Mouse (Mus musculus): ENCODE results near the gene Il4i1.

Il4i1 gene

GRCm38 (mm10) chr7:44849416-44850111, 33.4 kb downstream of the Il4i1 start:
- DNase-seq (ENCODE audit: low spot score) = peak; percentile 90

GRCm38 (mm10) chr7:44850146-44850545, 34.0 kb downstream of the Il4i1 start:
- peak; percentile 81 for DNase-seq (ENCODE audit: low spot score)

DNA sequence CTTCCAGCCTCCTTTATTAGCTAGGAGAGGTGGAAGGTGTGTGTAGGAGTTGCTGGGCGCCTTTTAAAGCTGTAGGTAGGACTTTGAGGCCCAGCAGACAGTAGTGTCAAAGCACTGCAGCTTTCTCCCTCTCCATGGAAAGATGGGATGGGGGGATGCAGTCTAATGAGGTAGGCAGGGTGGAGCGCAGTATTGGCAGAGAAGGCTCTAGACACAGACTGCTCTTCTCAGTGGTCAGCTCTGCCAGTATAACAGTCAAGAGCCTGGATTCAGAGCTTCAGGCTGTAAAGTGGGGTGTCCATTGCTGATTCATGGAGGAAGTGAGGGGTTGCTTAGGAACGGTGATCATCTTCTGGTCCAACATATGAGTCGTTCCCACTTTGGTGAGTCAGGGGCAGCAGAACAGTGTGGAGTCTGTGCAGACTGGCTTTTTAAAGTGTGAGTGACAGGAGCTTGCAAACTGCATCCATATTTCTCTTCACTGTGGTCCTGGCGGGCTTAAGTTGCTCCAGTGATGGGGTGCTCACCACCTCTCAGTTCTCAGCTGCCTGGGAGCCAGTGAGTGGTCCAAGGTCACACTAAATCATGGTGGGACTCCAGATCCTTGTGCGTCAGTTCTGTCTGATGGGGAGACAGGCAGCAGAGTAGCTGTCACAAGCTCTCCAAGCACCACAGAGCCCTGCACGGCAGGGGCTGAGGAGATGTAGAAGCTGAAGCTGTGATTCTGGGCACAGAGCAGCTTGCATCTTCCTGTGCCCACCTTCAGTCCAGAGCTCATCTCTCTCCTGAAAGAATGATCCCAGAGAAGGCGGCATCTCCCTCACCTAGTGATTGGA, 34.8 kb downstream of the Il4i1 start:
- DNase-seq (ENCODE audit: low spot score) = no peak

DNA sequence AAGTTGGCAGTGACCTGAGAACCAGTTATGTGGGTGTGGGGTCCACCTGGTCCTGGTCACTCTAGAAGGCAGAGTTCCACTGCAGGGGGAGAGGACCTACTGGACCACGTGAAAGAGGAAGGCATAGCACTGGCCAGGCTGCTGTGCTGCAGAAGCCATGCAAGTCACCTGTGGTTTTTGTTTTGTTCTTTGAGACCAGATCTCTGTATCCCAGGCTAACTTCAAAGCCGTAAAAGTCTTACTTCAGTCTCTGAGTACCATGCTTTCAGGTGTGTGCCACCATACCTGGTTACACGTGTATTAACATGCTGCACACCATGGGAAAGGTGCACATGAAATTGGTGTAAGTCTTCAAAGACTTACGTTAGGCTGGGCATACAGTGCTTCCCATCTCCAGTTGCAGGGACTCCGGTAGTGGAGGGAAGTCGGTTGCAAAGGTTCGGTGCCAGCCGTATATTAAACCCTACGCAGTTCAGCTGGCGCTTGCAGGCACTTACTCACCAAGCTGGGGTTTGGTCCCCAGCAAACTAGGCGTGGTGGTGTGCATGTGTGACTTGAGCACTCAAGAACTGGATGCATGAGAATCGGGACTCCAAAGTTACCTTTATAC, 35.5 kb downstream of the Il4i1 start:
- DNase-seq (ENCODE audit: low spot score) = no peak

DNA sequence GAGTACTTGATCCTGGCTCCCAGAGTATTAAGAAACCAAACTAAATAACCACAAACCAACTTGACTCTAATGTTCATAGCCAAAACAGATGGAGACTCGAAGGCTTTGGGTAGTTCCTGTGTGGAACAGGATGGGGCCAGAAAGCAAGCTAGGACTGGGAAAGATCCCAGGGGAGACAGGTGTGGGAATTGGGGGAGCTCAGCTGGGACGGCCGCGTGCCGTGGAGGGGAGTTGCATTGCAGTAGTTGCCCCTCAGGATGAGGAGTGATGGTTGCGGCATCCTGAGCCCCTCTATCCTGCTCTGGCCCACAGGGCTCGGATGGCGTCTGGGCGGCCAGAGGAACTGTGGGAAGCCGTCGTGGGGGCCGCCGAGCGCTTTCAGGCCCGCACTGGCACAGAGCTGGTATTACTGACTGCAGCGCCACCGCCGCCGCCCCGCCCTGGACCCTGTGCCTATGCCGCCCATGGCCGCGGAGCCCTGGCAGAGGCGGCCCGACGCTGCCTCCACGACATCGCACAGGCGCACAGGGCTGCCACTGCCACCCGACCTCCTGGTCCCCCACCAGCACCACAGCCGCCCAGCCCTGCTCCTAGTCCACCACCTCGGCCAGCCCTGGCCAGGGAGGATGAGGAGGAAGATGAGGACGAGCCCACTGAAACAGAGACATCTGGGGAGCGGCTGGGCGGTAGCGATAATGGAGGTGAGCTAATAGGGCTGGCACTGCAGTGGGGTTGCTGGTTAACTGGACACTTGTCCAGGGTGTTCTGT, 36.3 kb downstream of the Il4i1 start:
- no peak for DNase-seq (ENCODE audit: low spot score)

- DNase-seq (ENCODE audit: low spot score) = no peak
Observed at GRCm38 (mm10) chr7:44853065-44853464, 36.9 kb downstream of the Il4i1 start.

- DNase-seq (ENCODE audit: low spot score) = no peak
Observed at GRCm38 (mm10) chr7:44853596-44854355, 37.6 kb downstream of the Il4i1 start.

DNA sequence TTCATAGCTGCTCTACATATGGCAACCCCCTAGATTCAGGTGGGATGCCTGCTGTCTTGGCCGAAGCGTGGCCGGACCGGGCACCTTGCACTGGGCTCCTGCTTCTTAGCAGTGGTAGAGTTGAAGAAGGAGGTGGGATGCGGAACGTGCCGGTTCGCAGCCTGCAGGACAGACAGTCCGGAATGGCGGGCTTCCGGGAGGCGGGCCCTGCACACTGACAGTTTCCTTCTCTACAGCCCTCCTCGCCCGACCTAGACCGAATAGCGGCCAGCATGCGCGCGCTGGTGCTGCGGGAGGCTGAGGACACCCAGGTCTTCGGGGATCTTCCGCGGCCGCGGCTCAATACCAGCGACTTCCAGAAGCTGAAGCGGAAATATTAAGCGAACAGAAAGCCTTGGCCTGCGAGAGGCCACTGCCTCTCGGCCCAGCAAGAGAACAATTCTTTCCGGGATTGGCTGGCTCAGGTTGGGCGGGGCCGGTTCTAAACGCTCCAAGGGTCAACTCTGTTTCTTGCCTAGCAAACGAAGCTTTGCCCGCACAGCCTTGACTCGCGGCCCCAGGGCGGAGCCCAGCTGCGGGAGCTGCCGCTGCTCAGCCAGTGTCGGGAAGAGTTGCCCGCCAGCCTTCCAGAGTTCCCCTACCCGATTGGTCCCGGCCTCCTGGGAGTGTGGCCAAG, 38.3 kb downstream of the Il4i1 start:
- peak; percentile 87 for DNase-seq (ENCODE audit: low spot score)

DNA sequence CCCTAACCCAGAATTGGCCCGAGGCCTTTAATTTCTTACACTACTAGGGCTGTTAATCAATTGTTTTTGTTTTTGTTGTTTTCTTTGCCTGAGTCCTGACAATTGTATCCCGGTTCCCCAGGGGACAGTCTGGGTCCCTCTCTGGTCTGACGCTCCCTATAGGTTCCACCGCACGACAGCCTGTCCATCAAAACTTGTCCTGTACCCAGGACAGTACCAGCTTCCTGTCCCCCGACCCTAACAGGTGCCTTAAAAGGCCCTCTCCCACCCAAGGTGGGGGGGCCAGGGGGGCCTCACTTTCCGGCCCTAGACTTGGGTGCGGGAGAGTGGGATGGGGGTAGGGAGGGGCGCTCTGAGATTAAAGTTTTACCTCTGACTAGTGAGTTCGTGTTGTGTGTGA, 38.8 kb downstream of the Il4i1 start:
- DNase-seq (ENCODE audit: low spot score) = no peak

GRCm38 (mm10) chr7:44856265-44856916, 40.2 kb downstream of the Il4i1 start:
- no peak for DNase-seq (ENCODE audit: low spot score)

DNA sequence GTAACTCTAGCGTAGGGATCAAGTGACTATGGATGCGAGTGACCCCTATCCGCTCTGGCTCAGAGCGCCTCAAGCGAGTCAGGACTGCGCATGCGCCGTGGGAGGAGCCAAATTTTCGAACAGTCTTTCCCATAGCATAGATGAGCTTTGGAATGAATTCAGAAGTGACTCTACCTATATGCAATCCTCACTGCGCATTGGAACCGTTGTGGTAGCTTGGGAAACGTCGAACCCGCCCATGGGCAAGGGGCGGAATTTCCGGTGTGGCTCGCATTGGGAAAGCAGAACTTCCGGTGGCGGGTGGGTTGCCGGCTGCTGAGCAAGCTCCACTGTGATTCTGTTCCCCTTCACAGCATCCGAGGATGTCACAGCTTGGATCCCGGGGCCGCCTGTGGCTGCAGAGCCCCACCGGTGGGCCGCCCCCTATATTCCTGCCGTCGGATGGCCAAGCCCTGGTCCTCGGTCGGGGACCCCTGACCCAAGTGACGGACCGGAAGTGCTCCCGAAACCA, 40.9 kb downstream of the Il4i1 start, which contains the start of gene Pnkp:
TSS of gene Pnkp (plus strand) at position 98 of the 511 bp plus-strand sequence.
- DNase-seq (ENCODE audit: low spot score) = peak; percentile 80

DNA sequence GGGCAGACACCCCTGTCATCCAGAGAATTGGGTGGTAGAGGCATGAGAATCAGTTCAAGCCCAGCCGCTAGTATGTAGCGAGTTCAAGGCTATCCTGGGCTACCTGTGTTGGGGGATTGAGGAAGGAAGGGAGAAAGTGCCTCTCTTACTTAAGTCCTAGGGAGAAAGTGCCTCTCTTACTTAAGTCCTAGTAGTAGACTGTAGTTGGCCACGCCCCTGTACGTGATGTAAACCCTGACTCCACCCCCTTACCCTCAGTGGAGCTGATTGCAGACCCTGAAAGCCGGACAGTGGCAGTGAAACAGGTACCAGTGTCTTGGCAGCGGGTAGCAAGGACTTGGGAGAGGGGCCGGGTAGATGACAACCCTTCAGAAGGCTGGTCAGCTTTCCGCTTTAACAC, 41.7 kb downstream of the Il4i1 start:
- DNase-seq (ENCODE audit: low spot score) = no peak

- no peak for DNase-seq (ENCODE audit: low spot score)
Observed at GRCm38 (mm10) chr7:44859896-44860295, 43.7 kb downstream of the Il4i1 start.

DNA sequence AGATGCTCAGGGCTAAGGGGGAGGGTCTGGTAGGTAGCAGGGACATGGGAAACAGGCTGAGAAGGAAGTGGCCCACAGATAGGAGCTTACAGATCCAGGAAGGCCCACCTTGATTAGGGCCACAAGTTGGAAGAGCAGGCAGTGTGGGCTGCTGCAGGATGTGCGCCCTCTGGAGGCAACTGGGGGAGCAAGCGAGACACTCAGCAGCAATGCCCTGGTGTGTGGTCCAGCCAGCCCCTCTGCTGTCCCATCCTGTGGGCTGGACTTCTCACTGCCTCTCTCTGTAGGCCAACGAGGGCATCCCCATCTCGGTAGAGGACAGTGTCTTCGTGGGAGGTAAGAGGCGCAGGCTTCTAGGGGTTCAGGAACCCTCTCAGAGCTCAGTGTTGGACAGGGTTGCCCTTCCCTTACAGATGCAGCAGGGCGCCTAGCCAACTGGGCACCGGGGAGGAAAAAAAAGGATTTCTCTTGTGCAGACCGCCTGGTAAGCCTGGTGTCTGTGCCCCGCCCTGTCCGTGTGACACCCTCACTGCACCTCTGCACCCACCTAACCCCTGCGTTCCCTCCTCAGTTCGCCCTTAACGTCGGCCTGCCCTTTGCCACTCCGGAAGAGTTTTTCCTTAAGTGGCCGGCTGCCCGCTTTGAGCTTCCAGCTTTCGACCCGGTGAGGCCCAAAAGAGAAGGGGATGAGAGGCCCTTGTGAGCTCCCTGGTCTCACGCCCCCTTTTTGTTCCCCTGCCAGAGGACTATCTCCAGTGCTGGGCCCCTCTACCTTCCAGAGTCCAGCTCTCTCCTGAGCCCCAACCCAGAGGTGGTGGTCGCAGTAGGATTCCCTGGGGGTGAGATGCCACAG, 44.6 kb downstream of the Il4i1 start:
- DNase-seq (ENCODE audit: low spot score) = peak; percentile 67

GRCm38 (mm10) chr7:44861429-44861816, 45.2 kb downstream of the Il4i1 start:
- DNase-seq (ENCODE audit: low spot score) = no peak

- no peak for DNase-seq (ENCODE audit: low spot score)
Observed at GRCm38 (mm10) chr7:44862434-44862833, 46.2 kb downstream of the Il4i1 start.

DNA sequence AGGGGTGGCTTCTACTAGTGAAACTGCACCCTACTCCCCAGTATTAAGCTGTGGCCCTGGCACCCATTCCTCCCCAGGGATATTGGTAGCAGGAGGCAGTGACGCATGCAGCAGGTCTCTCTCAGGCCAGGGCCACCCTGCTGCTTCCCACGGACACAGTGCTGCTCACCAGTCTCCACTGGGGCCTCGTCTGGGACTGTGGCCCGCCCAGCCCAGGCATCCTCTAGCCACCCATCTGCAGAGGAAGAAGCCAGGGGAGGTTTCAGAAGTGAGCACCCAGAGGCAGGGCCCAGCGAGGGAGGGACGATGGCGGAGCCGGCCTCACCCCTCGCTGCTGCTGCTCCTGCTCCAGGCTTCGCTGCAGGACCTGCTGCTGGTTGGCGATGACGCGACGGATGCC, 47.0 kb downstream of the Il4i1 start:
- no peak for DNase-seq (ENCODE audit: low spot score)

DNA sequence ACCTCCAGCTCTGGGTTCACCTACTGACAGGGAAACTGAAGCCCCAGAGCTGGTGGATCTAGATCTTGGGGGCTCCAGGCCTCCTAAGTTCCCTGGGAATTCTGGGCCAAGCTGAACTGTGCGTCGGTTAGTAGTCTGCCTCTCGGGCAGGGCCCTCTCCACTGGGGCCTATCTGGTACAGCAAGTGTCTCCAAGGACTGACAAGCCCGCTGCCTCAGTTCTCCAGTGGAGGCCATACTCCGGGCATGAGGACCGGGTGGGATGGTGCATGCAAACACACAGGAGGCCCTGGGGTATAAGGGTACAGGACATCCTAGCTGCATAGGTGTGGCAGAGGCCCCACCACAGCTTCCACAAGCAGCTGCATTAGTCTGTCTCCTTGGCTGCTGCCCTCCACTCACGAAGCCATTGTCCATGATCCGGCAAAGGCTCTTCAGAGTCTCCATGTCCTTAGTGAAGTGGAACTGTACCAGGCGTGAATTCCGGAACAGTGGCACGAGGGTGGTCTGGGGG, 47.9 kb downstream of the Il4i1 start:
- DNase-seq (ENCODE audit: low spot score) = no peak
